Mouse (Mus musculus) lung, postnatal 25 days (tissue): ENCODE data around the gene Lfng.

ENCODE experiments used
- DNase-seq: peaks from one replicate; pipeline ENCODE4 v3.0.0; 2022; ENCODE audit warnings: low spot score

The Lfng gene

GRCm38 (mm10) chr5:140616691-140617090, 9.6 kb downstream of the Lfng start:
- peak; percentile 61 for DNase-seq

GRCm38 (mm10) chr5:140617714-140618113, 10.6 kb downstream of the Lfng start:
- DNase-seq = peak; percentile 84

- peak; percentile 82 for DNase-seq
These were observed 12.1 kb downstream of the Lfng start for GRCm38 (mm10) chr5:140619151-140619771.

GRCm38 (mm10) chr5:140619895-140620736, 13.0 kb downstream of the Lfng start:
- no peak for DNase-seq

GRCm38 (mm10) chr5:140621092-140621491, 14.0 kb downstream of the Lfng start:
- DNase-seq = no peak

GRCm38 (mm10) chr5:140621517-140621916, 14.4 kb downstream of the Lfng start:
- no peak for DNase-seq

- no peak for DNase-seq
These were observed 16.0 kb downstream of the Lfng start for GRCm38 (mm10) chr5:140622978-140623670.

- DNase-seq = no peak
These were observed 16.7 kb downstream of the Lfng start for GRCm38 (mm10) chr5:140623791-140624190.

GRCm38 (mm10) chr5:140624238-140624637, 17.1 kb downstream of the Lfng start:
- no peak for DNase-seq

- DNase-seq = no peak
These were observed 17.8 kb downstream of the Lfng start for GRCm38 (mm10) chr5:140624961-140625360.

- no peak for DNase-seq
These were observed 20.5 kb downstream of the Lfng start for GRCm38 (mm10) chr5:140627580-140627979.

GRCm38 (mm10) chr5:140628995-140629394, 21.9 kb downstream of the Lfng start:
- DNase-seq = no peak

GRCm38 (mm10) chr5:140633432-140633831, 26.3 kb downstream of the Lfng start:
- no peak for DNase-seq

GRCm38 (mm10) chr5:140634798-140635722, 27.9 kb downstream of the Lfng start:
- no peak for DNase-seq

- peak; percentile 69 for DNase-seq
These were observed 29.4 kb downstream of the Lfng start for GRCm38 (mm10) chr5:140636316-140637057.

- no peak for DNase-seq
These were observed 29.9 kb downstream of the Lfng start for GRCm38 (mm10) chr5:140637058-140637410.

GRCm38 (mm10) chr5:140637989-140638388, 30.9 kb downstream of the Lfng start:
- no peak for DNase-seq

GRCm38 (mm10) chr5:140638484-140638883, 31.4 kb downstream of the Lfng start:
- DNase-seq = no peak

GRCm38 (mm10) chr5:140639312-140639711, 32.2 kb downstream of the Lfng start:
- DNase-seq = no peak

- DNase-seq = no peak
These were observed 32.8 kb downstream of the Lfng start for GRCm38 (mm10) chr5:140639871-140640270.

GRCm38 (mm10) chr5:140640812-140641211, 33.7 kb downstream of the Lfng start:
- DNase-seq = no peak
